Mouse (Mus musculus): Measurements from ENCODE around the gene Stub1. TPM values are rescaled to one million over a fixed set of nuclear protein-coding genes. Genes with fewer than 3 reads are reported as not detected.

Stub1 gene
- total and polyA plus RNA-seq, 2 experiments from 2014 or later = 115 to 212 TPM

DNA sequence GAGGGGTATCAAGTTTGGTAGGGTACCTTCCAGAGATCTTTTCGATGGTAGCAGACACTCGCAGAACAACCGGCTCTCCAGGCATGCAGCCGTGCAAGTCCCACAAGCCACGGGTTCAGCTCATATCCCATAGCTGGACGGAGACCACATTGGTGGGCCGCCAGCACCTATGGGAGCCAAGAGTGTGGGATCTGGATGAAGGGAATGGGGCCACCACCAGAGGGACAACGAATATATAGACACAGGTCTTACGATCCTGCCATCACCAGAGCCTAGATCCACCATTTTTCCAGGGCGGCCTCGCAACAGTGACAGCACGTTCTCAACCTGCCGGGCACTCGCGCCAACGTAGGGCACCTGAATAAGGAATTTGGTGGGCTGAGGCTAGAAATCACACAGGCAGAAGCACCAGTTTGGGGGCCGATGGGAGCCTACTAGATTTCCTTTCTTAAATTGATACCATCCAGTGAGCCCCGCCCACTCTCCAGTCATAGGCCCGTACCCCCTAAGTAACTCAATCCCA is 41.8 kb downstream of the Stub1 start:
- peak overlapping the region; percentile 81 for H3K9ac ChIP-seq (replicated peaks; ENCODE audit: low read depth, low read length)
- TF ChIP-seq EP300 (IDR thresholded peaks at IDR 0.05; ENCODE audit: low read depth) (no peak), CTCF (IDR thresholded peaks at IDR 0.05; ENCODE audit: low read depth) (no peak)
- H3K36me3 ChIP-seq (replicated peaks; ENCODE audit: control insufficient read depth, insufficient read depth, low read length) = peaks cover 18% of the 10 kb centered on the region; the same call in 1 of the 2 replicates
- peak overlapping the region; percentile 91 for H3K4me2 ChIP-seq (ENCODE audit: low read depth, low read length)
- no peaks in the 10 kb centered on the region for H3K27me3 ChIP-seq (ENCODE audit: control insufficient read depth, insufficient read depth, low read length)
- no peak for ATAC-seq (ENCODE audit: insufficient read depth, low read depth)
- peak overlapping the region; percentile 83 for H3K4me3 ChIP-seq (ENCODE audit: low read depth, low read length)
- H3K27ac ChIP-seq (ENCODE audit: low read depth) = no peak overlapping the region
- no peaks in the 10 kb centered on the region for H3K9me3 ChIP-seq (replicated peaks; ENCODE audit: control insufficient read depth, low read length)
- no peak for DNase-seq (ENCODE audit: low spot score)
- peaks cover 17% of the 10 kb centered on the region; the same call in 1 of the 2 replicates for H3K4me1 ChIP-seq (ENCODE audit: control insufficient read depth, insufficient read depth)
- WGBS = 26% methylated on average over 19 of the region's 19 CpGs

DNA sequence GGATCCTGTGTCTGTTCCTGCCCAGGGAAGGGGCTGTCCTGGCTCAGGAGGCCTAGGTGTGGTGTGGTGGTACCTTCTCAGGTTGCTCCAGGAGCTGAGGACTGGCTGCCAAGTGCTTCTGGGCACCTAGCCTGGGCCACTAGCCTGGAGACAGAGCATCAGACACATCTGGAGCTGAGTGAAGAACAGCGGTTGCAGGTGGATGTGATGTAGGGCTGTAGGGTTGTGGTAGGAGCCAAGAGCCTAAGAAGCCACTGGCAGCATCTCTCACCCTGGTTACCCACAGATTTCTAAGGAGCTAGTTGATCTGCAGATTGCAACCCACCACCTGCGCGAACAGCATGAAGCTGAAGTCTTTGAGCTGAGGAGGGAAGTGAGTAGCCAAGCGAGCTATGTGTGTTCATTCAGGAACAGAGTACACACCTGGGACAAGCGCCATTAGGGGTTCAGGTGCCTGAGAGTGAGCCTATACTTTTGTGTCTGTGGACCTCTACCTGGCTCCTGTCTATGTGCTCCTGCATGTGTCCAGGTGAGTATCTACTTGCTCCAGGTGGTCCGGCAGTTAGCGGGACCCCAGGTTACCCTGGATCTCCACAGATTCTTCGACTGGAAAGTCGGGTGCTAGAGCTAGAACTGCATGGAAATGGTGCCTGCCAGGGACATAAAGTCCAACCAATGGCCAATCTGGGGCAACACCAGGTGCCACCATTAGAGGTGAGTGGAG is 46.3 kb downstream of the Stub1 start:
- ATAC-seq (ENCODE audit: insufficient read depth, low read depth) (no peak), DNase-seq (ENCODE audit: low spot score) (no peak)
- Histone ChIP-seq H3K9ac (replicated peaks; ENCODE audit: low read depth, low read length) (no peak overlapping the region), H3K27ac (ENCODE audit: low read depth) (no peak overlapping the region), H3K4me1 (ENCODE audit: control insufficient read depth, insufficient read depth) (peaks cover 10% of the 10 kb centered on the region), H3K4me3 (ENCODE audit: low read depth, low read length) (no peak overlapping the region), H3K36me3 (replicated peaks; ENCODE audit: control insufficient read depth, insufficient read depth, low read length) (peaks cover 28% of the 10 kb centered on the region), H3K4me2 (ENCODE audit: low read depth, low read length) (no peak overlapping the region), H3K9me3 (replicated peaks; ENCODE audit: control insufficient read depth, low read length) (no peaks in the 10 kb centered on the region), H3K27me3 (ENCODE audit: control insufficient read depth, insufficient read depth, low read length) (no peaks in the 10 kb centered on the region)
- no peak for TF ChIP-seq CTCF (IDR thresholded peaks at IDR 0.05; ENCODE audit: low read depth)
- no peak for TF ChIP-seq EP300 (IDR thresholded peaks at IDR 0.05; ENCODE audit: low read depth)
- 89% methylated on average over 9 of the region's 9 CpGs for WGBS

DNA sequence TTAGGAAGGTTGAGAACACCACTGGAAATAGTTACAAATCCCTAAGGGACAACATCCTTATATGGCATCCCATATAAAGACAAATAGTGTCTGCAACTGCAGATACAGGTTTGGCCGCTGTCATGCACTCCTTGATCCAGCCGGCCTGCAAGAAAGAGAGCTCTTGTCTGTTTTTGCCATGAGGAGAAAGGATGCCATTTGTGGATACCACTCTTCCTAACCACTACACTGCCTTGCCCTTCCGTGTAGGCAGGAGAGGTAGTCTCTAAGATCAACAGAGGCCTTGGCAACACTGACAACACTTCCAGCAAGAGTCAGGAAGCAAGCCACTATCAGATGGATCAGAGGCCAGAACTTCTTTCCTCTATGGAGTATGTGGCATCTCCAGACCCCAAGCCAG is 46.9 kb downstream of the Stub1 start, which contains the start of gene Ccdc78:
TSS of gene Ccdc78 (plus strand) at position 301 of the 400 bp plus-strand sequence.
- peak within 1 kb of the TSS; percentile 55; the same call in 1 of the 2 replicates for H3K9ac ChIP-seq (replicated peaks; ENCODE audit: low read depth, low read length)
- H3K27me3 ChIP-seq (ENCODE audit: control insufficient read depth, insufficient read depth, low read length) = no peaks in the 10 kb centered on the region
- TF ChIP-seq CTCF (IDR thresholded peaks at IDR 0.05; ENCODE audit: low read depth) (no peak), EP300 (IDR thresholded peaks at IDR 0.05; ENCODE audit: low read depth) (no peak)
- peaks cover 10% of the 10 kb centered on the region for H3K4me1 ChIP-seq (ENCODE audit: control insufficient read depth, insufficient read depth)
- H3K27ac ChIP-seq (ENCODE audit: low read depth) = peak within 1 kb of the TSS; percentile 61; the same call in 1 of the 2 replicates
- DNase-seq (ENCODE audit: low spot score) (no peak), ATAC-seq (ENCODE audit: insufficient read depth, low read depth) (no peak)
- peak within 1 kb of the TSS; percentile 84 for H3K4me2 ChIP-seq (ENCODE audit: low read depth, low read length)
- no peaks in the 10 kb centered on the region for H3K9me3 ChIP-seq (replicated peaks; ENCODE audit: control insufficient read depth, low read length)
- H3K4me3 ChIP-seq (ENCODE audit: low read depth, low read length) = peak within 1 kb of the TSS; percentile 71
- WGBS = 71% methylated on average over 3 of the region's 3 CpGs
- peaks cover 35% of the 10 kb centered on the region for H3K36me3 ChIP-seq (replicated peaks; ENCODE audit: control insufficient read depth, insufficient read depth, low read length)

DNA sequence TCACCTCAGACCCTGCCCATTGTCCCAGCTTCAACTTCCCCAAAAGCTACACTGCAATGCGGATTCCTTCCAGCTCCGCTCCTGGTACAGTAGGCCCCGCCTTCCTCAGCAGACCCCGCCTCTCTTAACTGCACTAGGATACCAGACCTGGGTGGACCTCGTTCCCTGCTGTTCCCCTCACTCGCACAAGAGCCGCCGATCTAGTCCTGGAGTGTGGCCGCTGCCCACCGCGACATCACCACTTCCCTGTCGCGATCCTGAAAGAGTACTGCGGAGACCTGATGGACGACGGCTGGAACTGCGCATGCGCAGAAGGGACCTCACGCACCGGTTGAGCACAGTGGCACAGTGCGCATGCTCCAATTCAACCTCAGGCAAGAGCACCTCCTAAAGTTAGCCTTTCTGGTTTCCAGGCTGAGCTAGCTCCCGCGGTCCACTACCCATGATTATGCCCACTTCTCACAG is 47.9 kb downstream of the Stub1 start, which contains the start of gene Haghl:
TSS of gene Haghl (minus strand) at position 393 of the 465 bp plus-strand sequence.
- Histone ChIP-seq H3K9me3 (replicated peaks; ENCODE audit: control insufficient read depth, low read length) (no peaks in the 10 kb centered on the region), H3K27me3 (ENCODE audit: control insufficient read depth, insufficient read depth, low read length) (no peaks in the 10 kb centered on the region), H3K4me1 (ENCODE audit: control insufficient read depth, insufficient read depth) (peaks cover 10% of the 10 kb centered on the region), H3K27ac (ENCODE audit: low read depth) (peak within 1 kb of the TSS; percentile 61; the same call in 1 of the 2 replicates), H3K4me2 (ENCODE audit: low read depth, low read length) (peak within 1 kb of the TSS; percentile 84), H3K4me3 (ENCODE audit: low read depth, low read length) (peak within 1 kb of the TSS; percentile 71), H3K36me3 (replicated peaks; ENCODE audit: control insufficient read depth, insufficient read depth, low read length) (peaks cover 42% of the 10 kb centered on the region), H3K9ac (replicated peaks; ENCODE audit: low read depth, low read length) (peak within 1 kb of the TSS; percentile 55)
- under 1% methylated on average over 23 of the region's 23 CpGs for WGBS
- DNase-seq (ENCODE audit: low spot score) = peak; percentile 95
- ATAC-seq (ENCODE audit: insufficient read depth, low read depth) = peak; percentile 84
- TF ChIP-seq EP300 (IDR thresholded peaks at IDR 0.05; ENCODE audit: low read depth) (no peak), CTCF (IDR thresholded peaks at IDR 0.05; ENCODE audit: low read depth) (no peak)

DNA sequence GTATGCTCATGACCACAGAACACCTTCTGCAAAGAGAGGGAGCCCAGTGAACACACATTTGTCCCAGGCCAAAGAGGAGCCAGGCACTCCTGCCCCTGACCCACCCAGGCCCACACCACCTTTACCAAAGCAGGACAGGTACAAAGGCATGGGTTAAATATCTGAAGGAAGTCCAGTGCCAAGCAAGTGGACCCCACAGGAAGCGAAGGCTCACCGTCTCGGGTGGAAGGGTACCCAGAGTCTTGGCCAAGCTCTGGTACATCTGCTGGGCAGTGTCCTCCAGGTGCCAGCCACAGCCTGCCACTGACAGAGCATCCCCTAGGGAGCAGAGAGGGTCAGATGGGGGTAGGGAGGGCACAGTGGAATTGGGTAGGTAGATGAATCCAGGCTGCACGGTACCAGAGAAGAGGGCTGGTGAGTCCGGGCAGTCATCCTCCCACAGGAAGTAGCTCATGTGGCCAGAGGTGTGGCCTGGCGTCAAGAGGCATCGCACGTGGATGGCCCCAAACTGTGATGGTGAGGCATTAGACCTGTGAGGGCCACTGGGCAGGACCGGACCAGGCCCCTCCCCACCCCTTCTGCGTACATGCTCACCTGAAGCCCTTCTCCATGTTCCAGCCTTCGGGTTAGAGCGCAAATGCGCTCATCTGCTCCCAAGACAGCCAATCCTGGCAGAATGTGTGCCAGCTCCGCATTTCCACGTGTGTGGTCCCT is 49.2 kb downstream of the Stub1 start:
- Histone ChIP-seq H3K9ac (replicated peaks; ENCODE audit: low read depth, low read length) (peak overlapping the region; percentile 55; the same call in 1 of the 2 replicates), H3K4me3 (ENCODE audit: low read depth, low read length) (no peak overlapping the region), H3K4me1 (ENCODE audit: control insufficient read depth, insufficient read depth) (peaks cover 10% of the 10 kb centered on the region), H3K4me2 (ENCODE audit: low read depth, low read length) (peak overlapping the region; percentile 84; the same call in 1 of the 2 replicates), H3K27me3 (ENCODE audit: control insufficient read depth, insufficient read depth, low read length) (no peaks in the 10 kb centered on the region), H3K27ac (ENCODE audit: low read depth) (no peak overlapping the region), H3K9me3 (replicated peaks; ENCODE audit: control insufficient read depth, low read length) (no peaks in the 10 kb centered on the region), H3K36me3 (replicated peaks; ENCODE audit: control insufficient read depth, insufficient read depth, low read length) (peaks cover 48% of the 10 kb centered on the region)
- DNase-seq (ENCODE audit: low spot score) = no peak
- TF ChIP-seq CTCF (IDR thresholded peaks at IDR 0.05; ENCODE audit: low read depth) (no peak), EP300 (IDR thresholded peaks at IDR 0.05; ENCODE audit: low read depth) (no peak)
- no peak for ATAC-seq (ENCODE audit: insufficient read depth, low read depth)
- WGBS = 83% methylated on average over 15 of the region's 15 CpGs
